Mouse (Mus musculus) frontal cortex, postnatal 36 days (tissue): ENCODE results near the gene Slc38a4.
A peak's percentile ranks its signal among the peaks of the same experiment; 100 is the strongest.

Source experiments
- DNase-seq, 2 experiments: peaks; one replicate each; pipeline ENCODE4 v3.0.0; 2022; ENCODE audit warnings: low spot score in 2 of 2

Slc38a4 gene

GRCm38 (mm10) chr15:97055794-97056193, at the start of gene Slc38a4:
Gene Slc38a4, minus strand, starts transcription at chr15:97055956.
- DNase-seq = no peak

DNA sequence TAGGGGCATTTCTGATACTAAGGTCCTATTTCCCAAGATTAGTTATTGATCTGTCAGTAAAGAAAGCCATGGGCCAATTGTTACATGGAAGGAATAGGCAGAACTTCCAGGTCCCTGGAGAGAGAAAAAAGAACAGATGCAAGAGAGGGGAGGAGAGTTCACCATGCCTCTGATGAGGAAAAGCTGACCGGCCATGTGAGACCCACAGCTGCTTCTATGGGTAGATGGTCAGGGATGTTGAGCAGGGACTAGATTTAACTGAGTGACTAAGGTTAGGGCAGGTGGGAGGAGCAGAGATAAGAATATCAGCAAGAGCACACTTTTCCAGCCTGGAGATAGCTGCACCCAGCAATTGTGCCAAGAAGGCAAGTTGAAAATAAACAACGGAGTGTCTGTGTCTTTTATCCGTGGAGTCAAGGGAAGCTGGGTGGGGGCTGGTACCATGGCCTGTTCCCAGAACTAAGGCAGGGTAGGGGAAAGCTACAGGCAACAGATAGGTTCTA, 49.2 kb upstream of the Slc38a4 start:
- no peak for DNase-seq

GRCm38 (mm10) chr15:97104048-97104447, 48.3 kb upstream of the Slc38a4 start:
- no peak for DNase-seq

DNA sequence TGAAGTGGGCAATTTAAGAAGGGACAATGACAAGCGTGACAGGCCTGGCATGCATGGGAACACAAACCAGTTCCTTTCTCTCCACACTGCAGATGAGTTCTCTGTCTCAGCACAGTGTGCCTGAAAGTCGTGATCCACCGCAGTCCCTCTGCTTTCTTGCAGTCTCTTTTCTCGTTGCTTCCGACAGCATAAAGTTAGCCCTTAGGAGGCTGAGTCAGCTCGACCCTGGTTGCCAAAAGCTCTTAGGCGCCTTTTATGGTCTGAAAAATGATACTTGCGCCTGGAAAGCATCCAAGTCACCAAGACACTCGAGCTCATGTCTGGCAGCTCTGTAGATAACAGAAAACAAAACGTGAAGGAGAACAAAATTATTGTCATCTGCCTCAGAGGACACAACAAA, 47.1 kb upstream of the Slc38a4 start:
- DNase-seq = no peak

GRCm38 (mm10) chr15:97102181-97102580, 46.4 kb upstream of the Slc38a4 start:
- no peak for DNase-seq

DNA sequence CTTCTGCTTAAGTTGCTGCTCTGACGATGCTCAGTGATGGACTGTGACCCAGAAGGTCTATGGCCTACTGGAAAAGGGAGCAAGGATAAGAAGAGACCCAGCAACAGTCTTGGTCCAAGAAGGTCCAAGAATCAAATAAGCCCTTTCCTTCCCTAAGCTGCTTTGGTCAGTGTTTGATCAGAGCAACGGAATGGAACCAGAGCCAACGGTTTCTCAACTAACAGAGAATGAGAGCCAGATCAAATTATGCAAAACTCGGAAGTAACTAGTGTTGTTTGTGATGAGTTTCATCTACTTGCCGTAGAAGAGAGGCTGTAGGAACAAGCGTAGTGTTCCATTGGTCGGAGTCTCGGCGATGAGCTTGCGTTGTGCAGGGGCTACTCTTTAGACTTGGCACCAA, 43.3 kb upstream of the Slc38a4 start:
- no peak for DNase-seq

DNA sequence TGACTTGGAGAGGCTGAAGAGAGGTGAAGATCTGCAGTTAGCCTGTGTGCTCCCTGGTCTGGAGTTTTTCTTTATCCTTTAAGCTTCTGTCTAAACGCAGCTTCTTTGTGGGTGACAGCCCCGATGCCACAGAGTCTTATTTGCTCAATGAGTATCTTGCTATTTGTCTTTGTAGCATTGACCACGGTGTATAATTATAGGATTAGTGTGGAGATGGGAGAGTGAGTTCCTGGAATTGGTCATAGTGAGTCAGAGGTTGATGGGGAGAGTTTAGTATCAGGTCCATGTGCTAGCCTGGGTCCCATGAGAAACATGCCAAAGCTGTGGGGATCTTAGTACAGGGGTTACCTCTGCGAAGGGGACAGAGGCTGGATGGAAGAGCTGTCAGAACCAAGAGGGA, 41.8 kb upstream of the Slc38a4 start:
- no peak for DNase-seq

- DNase-seq = no peak
Measured at GRCm38 (mm10) chr15:97089526-97089925, 33.8 kb upstream of the Slc38a4 start.

GRCm38 (mm10) chr15:97085833-97086232, 30.1 kb upstream of the Slc38a4 start:
- peak in 1 of 2 experiments; percentile 2 for DNase-seq

DNA sequence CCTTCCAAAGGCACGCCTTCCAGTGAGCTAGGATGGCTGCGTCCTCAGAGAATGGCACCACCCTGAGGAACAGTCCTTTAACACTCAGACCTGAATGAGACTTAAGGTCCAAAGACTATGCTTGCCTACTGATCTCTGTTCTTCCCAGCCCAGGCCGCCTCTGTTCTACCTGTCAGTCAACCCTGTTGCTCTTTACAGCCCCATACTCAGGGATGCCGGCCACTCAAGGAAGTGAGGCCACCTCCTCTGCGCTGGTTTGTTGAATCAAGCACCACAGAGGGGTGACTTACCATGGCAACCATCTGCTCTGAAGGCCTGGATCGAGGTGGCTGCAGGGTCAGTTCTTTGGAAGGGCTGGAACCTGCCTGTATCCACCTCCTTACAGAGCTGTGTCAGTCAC, 21.9 kb upstream of the Slc38a4 start:
- DNase-seq = no peak

GRCm38 (mm10) chr15:97076092-97076491, 20.3 kb upstream of the Slc38a4 start:
- DNase-seq = no peak

GRCm38 (mm10) chr15:97075240-97075639, 19.5 kb upstream of the Slc38a4 start:
- no peak for DNase-seq

GRCm38 (mm10) chr15:97072859-97073826, 17.4 kb upstream of the Slc38a4 start:
- no peak for DNase-seq

GRCm38 (mm10) chr15:97067340-97068136, 11.8 kb upstream of the Slc38a4 start:
- no peak for DNase-seq

GRCm38 (mm10) chr15:97066937-97067336, 11.2 kb upstream of the Slc38a4 start:
- no peak for DNase-seq

GRCm38 (mm10) chr15:97063211-97063610, 7.5 kb upstream of the Slc38a4 start:
- DNase-seq = no peak

DNA sequence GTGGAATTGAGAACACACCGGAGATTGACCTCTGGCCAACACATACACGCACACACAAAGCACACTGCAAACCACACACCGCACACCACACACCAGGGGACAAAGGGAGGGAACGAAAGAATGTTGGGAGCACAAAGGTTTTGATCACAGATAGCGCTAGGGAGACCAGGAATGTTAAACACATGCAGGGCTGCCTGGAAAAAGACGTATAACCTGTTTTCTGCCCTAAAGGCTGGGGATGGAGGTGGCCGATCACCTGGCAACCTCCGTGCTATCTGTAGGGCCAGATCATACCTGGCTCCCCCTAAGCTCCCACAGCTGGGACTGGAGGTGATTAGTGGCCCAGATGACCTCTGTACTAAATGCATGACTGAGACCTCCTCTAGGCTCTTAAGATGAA, 5.2 kb upstream of the Slc38a4 start:
- no peak for DNase-seq

DNA sequence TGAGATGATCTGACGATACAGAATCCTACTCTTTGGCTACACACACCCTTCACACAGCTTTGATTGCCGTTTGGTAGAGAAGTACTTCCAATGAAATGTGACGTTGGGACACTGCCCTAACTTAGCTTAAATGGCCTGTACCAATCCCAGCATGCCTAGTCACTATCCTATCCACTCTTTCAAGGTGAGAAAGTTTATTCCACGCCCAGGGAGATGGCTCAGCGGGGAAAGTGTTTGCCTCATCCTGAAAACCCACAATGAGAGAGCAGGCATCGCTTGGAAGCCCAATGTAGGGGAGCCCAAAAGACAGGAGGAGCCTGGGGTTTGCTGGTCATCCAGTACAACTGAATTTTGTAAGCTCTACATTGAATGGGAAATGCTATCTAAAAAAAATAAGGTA, 4.8 kb upstream of the Slc38a4 start:
- DNase-seq = no peak

DNA sequence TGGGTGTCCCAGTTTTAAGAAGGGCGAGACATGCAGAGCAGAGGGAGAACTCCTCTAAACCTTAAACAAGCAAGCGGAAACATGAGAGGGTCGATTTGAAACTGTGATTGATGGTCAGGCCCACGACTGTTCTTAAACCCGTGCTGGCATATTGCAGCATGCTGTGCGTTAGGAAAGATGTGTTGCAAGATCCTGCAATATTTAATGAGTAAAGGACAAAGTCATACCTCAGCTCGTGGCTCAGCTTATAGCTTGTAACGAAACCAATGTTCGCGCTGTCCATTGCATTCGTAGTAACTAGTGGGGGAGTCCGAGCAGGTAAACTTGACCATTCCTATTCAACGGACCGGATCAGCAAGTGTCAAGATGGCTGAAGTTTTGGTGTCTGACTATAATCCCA, 4.3 kb upstream of the Slc38a4 start:
- no peak for DNase-seq

DNA sequence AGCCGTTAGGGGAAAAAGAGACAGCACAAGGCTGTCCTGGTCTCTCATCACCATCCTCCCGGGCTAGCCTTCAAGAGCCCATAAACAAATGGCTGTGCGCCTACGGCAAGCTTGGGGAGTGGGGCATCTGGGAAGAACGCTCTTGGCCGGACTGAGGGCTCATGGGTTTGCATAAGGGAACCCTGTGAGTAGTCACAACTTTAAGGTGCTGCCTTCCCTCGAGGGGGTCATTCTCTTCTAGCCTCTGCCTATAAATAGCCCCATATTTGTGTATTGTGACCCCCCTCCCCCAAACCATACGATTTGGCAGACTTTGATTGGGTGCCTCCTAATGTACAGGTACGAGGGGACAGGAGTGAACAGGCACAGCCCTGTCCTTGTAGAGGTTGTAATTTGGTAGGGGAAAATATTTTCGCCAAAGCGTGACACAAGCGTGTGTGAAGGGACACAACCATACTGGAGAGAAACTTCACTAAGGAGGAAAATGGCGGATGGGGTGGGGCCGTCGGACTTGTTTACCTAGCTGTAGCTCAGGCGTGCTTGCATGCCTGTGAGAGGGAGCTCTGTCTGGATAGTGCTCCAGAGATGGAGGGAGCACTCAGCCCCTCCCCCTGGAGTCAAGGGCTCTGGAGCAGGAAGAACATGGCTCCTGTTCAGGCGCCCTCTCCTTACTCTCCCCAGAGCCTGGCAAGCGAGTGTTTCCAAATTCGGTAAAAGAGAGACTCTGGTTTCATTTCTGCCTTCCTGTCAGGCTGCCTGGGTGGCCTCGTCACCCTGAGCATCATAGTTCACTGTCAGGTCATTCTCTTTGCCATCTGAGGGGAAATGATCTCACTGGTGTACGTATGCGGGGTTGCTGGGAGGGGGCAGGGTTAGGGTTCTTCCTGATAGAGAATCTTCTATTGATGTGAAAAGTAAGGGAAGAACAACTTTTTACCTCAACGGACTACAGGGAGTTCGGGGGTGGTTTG, 3.6 kb upstream of the Slc38a4 start:
- no peak for DNase-seq

DNA sequence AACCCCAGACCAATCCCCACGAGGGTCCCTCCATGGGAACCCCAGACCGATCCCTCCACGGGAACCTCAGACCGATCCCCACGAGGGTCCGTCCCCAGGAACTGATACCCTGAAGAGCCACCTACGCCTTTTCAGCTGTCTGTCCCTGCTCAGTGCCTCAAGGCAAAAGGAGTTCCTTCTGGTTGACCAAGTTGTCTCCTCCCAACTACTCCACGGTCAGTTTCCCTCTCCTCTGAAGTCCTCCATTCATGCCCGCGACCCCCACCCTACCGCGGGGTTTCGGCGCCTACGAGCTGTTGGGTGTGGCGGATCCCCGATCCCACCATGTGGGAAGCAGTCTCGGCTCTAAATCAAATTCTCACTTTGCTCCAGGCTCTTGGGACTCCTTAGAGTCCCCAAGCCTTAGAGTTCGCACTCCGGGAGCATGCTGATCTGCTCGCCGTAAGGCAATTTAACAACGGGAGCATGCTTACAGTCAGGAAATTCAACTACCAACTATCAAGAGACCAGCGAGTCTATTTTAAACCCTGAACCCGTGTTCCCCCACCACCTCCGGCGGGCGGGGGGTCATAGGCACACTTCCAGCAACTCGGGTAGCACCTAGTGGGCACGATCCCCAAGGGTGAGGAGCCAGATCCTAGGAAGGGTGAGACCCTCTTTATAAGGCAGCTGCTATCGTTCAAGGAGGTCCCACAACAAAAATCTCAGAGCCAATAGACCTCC, 828 bp downstream of the Slc38a4 start:
- DNase-seq = no peak
